Mouse (Mus musculus) midbrain, embryonic 15.5 days (tissue): ENCODE measurements around the gene Krtap4-2. TPM values are rescaled to one million over a fixed set of nuclear protein-coding genes. Genes with fewer than 3 reads are reported as not detected.
"Not testable (repeated sequence)": the region's sequence is repeated elsewhere in the genome, so short reads cannot be mapped to it uniquely, and the experiment has no call there.

Experiments used
- ATAC-seq: fragments of 200-750 bp; cut with Nextera tagmentation; replicated peaks from 2 replicates; pipeline ENCODE4 v1.8.0; 2017; ENCODE audit warnings: moderate TSS enrichment
- H3K27ac ChIP-seq: fragments of 300-500 bp; sonication (generic); 2 replicates; pipeline ENCODE4 v1.5.1; 2015; ENCODE audit warnings: mild to moderate bottlenecking, inconsistent platforms
- H3K27me3 ChIP-seq: fragments of 300-500 bp; sonication (generic); replicated peaks from 2 replicates; pipeline ENCODE4 v1.6.1; 2015; ENCODE audit warnings: inconsistent platforms
- H3K36me3 ChIP-seq: fragments of 300-500 bp; sonication (generic); replicated peaks from 2 replicates; pipeline ENCODE4 v1.6.1; 2015; ENCODE audit warnings: inconsistent platforms
- H3K4me1 ChIP-seq: fragments of 300-500 bp; sonication (generic); 2 replicates; pipeline ENCODE4 v1.6.1; 2015; ENCODE audit warnings: inconsistent platforms
- H3K4me2 ChIP-seq: fragments of 300-500 bp; sonication (generic); 2 replicates; pipeline ENCODE4 v1.6.1; 2015; ENCODE audit warnings: inconsistent platforms, mild to moderate bottlenecking, moderate library complexity
- H3K4me3 ChIP-seq: fragments of 300-500 bp; sonication (generic); 2 replicates; pipeline ENCODE4 v1.5.1; 2015; ENCODE audit warnings: mild to moderate bottlenecking, inconsistent platforms
- H3K9ac ChIP-seq: fragments of 300-500 bp; sonication (generic); 2 replicates; pipeline ENCODE4 v1.6.1; 2015; ENCODE audit warnings: mild to moderate bottlenecking, inconsistent platforms
- H3K9me3 ChIP-seq: fragments of 300-500 bp; sonication (generic); 2 replicates; pipeline ENCODE4 v1.6.1; 2016; ENCODE audit warnings: inconsistent platforms
- WGBS: fragments of 180-500 bp; shearing (Covaris S2); methylation state at CpG from one replicate; pipeline ENCODE4 v1.1.7; 2015; ENCODE audit warnings: mixed read lengths; 5-methylcytosine and 5-hydroxymethylcytosine counted together
- polyA plus RNA-seq: library from polyadenylated mRNA; unstranded; fragments of >200 nt; fragmentation: Nextera tagmentation; extraction: Ambion mirVana; gene quantifications from 2 replicates; pipeline ENCODE4 v1.2.1, GENCODE M21; 2015

The Krtap4-2 gene
- not detected in 2 replicates for polyA plus RNA-seq

DNA sequence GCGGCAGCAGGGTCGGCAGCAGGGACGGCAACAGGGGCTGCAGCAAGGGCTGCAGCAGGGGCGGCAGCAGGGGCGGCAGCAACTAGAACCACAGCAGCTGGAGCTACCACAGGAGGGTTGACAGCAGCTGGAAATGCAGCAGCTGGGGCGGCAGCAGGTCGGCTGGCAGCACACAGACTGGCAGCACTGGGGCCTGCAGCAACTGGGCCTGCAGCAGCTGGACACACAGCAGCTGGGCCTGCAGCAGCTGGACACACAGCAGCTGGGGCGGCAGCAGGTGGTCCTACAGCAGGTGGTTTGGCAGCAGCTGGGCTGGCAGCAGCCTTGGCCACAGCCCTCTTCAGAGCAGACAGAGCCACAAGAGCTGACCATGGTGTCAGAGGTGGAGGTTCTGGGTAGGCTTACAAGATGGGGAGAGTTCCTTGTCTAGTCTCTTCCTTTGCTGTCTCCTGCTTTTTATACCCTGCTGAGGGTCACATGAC lies at the start of gene Krtap4-2:
Gene Krtap4-2 (minus strand): TSS at position 432 of the 482 bp plus-strand sequence.
- 0 out of 2 replicates have a peak, but pooled peaks cover 5% of the 10 kb centered on the region for H3K4me1 ChIP-seq
- no peaks in the 10 kb centered on the region for H3K27me3 ChIP-seq
- 42% methylated on average over 8 of the region's 8 CpGs for WGBS
- H3K27ac ChIP-seq = no peak within 1 kb of the TSS
- no peaks in the 10 kb centered on the region for H3K36me3 ChIP-seq
- no peak within 1 kb of the TSS for H3K4me3 ChIP-seq
- no peak within 1 kb of the TSS for H3K9ac ChIP-seq
- no peak within 1 kb of the TSS for H3K4me2 ChIP-seq
- ATAC-seq = no peak
- H3K9me3 ChIP-seq = no peaks in the 10 kb centered on the region

DNA sequence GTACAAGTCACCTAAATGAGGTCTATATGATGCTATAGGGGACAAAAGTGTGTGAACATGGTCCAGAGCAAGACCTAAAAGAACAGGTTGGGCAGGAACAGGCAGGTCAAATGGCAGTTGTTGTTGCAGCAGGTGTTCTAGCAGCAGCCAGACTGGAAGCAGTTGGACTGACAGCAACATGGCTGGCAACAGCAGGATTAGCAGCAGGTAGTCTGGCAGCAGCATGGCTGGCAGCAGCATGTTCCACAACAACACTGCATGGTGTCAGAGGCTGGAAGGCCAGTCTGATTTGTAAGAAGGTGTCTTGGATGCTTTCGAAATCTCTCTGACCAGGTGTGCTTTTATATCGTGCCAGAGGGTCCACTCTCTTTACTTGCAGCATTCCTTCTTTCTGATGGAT lies 48.6 kb upstream of the Krtap4-2 start:
- H3K4me1 ChIP-seq = no peaks in the 10 kb centered on the region
- H3K27ac ChIP-seq = no peak overlapping the region
- H3K4me3 ChIP-seq = no peak overlapping the region
- ATAC-seq = no peak
- no peaks in the 10 kb centered on the region for H3K27me3 ChIP-seq
- no peak overlapping the region for H3K9ac ChIP-seq
- no peak overlapping the region for H3K4me2 ChIP-seq
- WGBS = 95% methylated on average over 2 of the region's 2 CpGs
- H3K9me3 ChIP-seq = no peaks in the 10 kb centered on the region
- H3K36me3 ChIP-seq = no peaks in the 10 kb centered on the region

DNA sequence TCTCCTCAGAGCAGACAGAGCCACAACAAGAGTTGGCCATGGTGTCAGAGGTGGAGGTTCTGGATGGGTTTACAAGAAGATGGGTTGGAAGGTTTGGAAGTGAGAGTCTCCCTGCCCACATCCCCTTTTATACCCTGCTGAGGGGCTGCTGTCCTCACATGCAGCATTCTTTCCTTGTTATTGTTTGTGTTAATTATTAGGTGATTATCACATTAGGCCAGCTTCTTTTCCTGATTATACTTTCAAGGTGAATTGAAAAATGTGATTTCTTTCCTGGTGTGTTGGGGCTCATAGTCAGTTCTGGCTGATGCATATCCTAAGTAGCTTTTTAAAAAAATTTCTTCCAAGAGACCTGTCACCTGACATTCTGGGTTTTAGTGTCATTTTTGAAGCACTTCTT lies 31.0 kb upstream of the Krtap4-2 start, which contains the start of gene Krtap4-6:
Gene Krtap4-6 (minus strand): TSS at position 101 of the 400 bp plus-strand sequence.
- Histone ChIP-seq H3K36me3 (no peaks in the 10 kb centered on the region), H3K4me2 (no peak within 1 kb of the TSS), H3K9me3 (no peaks in the 10 kb centered on the region), H3K4me1 (no peaks in the 10 kb centered on the region), H3K27me3 (no peaks in the 10 kb centered on the region), H3K27ac (no peak within 1 kb of the TSS), H3K9ac (no peak within 1 kb of the TSS), H3K4me3 (no peak within 1 kb of the TSS)
- no peak for ATAC-seq

DNA sequence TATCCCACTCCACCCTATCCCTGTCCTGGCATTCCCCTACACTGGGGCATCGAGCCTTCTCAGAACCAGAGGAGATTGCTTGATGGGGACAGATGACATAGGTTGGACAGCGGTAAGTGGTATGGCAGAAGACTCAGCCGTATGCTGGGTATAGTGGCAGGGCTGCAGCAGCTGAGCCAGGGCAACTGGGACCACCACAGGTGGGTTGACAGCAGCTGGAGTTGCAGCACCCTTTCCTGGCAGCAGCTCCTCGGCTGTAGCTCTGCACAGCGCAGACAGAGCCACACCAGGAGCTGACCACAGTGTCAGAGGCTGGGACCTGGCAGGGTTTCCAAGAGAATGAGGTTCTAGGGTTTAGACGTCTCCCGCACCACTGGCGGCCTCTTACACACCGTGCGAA lies 27.9 kb upstream of the Krtap4-2 start:
- no peak overlapping the region for H3K9ac ChIP-seq
- no peaks in the 10 kb centered on the region for H3K4me1 ChIP-seq
- no peak overlapping the region for H3K4me2 ChIP-seq
- no peaks in the 10 kb centered on the region for H3K27me3 ChIP-seq
- no peak overlapping the region for H3K27ac ChIP-seq
- H3K36me3 ChIP-seq = no peaks in the 10 kb centered on the region
- no peak for ATAC-seq
- no peaks in the 10 kb centered on the region for H3K9me3 ChIP-seq
- 88% methylated on average over 10 of the region's 10 CpGs for WGBS
- H3K4me3 ChIP-seq = no peak overlapping the region

DNA sequence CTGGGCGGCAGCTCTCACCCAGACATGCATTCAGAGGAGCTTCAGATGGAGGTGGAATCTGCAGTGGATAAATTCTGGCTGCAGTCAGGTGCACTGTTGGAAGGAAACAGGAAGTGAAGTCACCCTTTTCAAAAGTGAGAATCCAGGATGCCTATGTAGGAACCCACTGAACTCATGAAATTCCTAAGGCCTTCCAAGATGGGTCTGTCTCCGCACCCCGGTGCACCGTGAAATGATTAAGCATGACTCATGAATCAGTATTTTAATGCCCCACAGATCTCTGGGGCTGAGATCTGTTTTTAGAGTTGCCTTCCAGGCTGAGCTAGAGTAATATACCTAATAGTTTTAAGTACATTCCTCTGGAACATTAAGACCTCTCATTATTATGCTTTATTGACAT lies 24.4 kb upstream of the Krtap4-2 start:
- WGBS = 89% methylated on average over 4 of the region's 4 CpGs
- Histone ChIP-seq H3K27me3 (no peaks in the 10 kb centered on the region), H3K4me2 (no peak overlapping the region), H3K9me3 (no peaks in the 10 kb centered on the region), H3K4me3 (no peak overlapping the region), H3K9ac (no peak overlapping the region), H3K27ac (no peak overlapping the region), H3K4me1 (no peaks in the 10 kb centered on the region), H3K36me3 (no peaks in the 10 kb centered on the region)
- ATAC-seq = no peak

DNA sequence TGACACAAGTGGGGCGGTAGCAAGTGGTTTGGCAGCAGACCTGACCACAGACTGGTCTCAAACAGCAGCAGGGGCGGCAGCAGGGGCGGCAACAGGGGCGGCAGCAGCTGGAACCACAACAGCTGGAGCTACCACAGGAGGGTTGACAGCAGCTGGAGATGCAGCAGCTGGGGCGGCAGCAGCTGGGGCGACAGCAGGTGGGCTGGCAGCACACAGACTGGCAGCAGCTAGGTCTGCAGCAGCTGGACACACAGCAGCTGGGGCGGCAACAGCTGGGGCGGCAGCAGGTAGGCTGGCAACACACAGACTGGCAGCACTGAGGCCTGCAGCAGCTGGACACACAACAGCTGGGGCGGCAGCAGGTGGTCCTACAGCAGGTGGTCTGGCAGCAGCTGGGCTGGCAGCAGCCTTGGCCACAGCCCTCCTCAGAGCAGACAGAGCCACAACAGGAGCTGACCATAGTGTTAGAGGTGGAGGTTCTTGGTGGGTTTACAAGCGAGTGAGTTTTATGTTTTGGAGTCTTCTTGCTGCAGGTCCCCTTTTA lies 23.7 kb upstream of the Krtap4-2 start, which contains the start of gene Gm11563:
Gene Gm11563 (minus strand): TSS at position 494 of the 544 bp plus-strand sequence.
- not testable (repeated sequence) for H3K4me2 ChIP-seq, H3K9me3 ChIP-seq, H3K4me3 ChIP-seq, ATAC-seq, H3K27me3 ChIP-seq, H3K9ac ChIP-seq, H3K36me3 ChIP-seq, H3K27ac ChIP-seq, H3K4me1 ChIP-seq
- 68% methylated on average over 10 of the region's 10 CpGs for WGBS

DNA sequence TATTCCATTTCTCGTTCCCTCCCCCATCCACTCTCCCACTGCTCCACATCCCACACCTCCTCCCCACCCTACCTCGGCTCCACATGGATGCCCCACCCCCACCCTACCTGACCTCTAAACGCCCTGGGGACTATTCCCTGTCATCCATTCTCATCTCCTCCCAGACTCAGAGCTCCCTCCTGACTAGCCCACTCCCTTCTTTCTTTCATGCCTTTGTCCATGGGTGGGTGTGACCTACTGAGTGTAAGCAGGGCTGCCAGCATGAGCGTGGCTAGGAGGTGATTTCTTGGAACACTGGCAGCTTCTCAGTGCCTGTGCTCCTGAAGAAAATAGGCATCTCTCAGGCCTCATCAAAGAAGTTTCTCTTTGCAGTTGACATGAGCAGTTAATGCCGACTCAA lies 22.2 kb upstream of the Krtap4-2 start:
- ATAC-seq = no peak
- Histone ChIP-seq H3K27me3 (no peaks in the 10 kb centered on the region), H3K4me1 (no peaks in the 10 kb centered on the region), H3K36me3 (no peaks in the 10 kb centered on the region), H3K4me3 (no peak overlapping the region), H3K9ac (no peak overlapping the region), H3K27ac (no peak overlapping the region), H3K4me2 (no peak overlapping the region), H3K9me3 (no peaks in the 10 kb centered on the region)
- 55% methylated on average over 5 of the region's 5 CpGs for WGBS

DNA sequence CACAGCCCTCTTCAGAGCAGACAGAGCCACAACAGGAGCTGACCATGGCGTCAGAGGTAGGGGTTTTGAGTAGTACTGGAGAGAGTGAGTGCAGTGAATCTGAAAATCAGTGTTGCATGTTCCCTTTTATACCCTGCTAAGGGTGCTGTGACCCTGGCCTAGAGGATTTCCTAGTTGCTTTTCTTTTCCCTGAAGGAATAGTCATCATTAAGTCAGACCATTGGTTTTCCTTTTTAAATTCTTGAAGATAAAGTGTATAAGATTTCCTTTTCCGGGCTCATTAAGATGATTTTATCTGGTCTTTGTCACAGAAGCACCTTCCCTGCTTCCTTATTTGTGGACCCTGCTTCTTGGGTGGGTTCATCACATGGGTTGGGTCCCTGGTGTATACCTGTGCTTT lies 15.3 kb upstream of the Krtap4-2 start, which contains the start of gene Gm11555:
Gene Gm11555 (minus strand): TSS at position 101 of the 400 bp plus-strand sequence.
- no peaks in the 10 kb centered on the region for H3K36me3 ChIP-seq
- no peaks in the 10 kb centered on the region for H3K9me3 ChIP-seq
- H3K4me3 ChIP-seq = no peak within 1 kb of the TSS
- no peaks in the 10 kb centered on the region for H3K27me3 ChIP-seq
- H3K4me2 ChIP-seq = no peak within 1 kb of the TSS
- H3K27ac ChIP-seq = no peak within 1 kb of the TSS
- no peak within 1 kb of the TSS for H3K9ac ChIP-seq
- 81% methylated on average over 2 of the region's 2 CpGs for WGBS
- ATAC-seq = no peak
- no peaks in the 10 kb centered on the region for H3K4me1 ChIP-seq

DNA sequence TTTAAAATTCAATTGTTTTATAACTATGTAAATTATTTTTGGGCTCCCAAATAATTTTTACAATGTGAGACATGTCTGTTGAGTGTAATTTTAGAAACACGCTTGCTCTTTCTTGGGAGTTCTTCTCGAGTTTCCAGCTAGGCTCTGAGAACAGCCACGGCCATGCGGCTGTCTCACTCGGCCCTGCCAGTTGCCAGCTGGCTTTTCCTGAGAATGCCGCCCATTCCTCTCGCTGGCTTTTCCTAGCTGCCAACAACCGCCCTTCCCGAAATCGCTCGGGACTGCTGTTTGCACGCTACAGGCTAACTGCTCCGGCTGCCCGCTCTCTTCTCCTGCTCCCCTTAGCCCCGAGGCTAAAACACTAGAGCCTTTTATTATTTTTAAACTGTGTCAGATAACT lies 11.6 kb upstream of the Krtap4-2 start:
- ATAC-seq = no peak
- WGBS = 91% methylated on average over 15 of the region's 15 CpGs

DNA sequence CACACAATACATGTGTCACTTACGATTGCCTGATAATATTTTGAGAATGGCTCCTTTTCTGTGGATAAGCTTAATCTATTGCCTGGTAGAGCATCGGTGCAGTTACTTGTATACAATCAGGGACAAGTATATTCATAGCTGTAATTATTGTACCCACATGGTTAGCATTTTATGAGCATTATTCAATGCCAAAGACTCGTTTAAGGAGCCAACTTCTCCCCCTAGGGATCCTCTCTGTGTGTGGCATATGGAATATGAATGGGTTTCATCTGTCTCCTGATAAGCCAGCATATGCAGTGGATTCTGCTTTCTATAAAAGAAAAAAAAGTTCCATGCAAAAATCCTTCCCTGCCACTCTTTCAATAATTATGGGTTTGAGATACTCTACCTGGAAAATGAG lies 9.5 kb upstream of the Krtap4-2 start:
- no peaks in the 10 kb centered on the region for H3K36me3 ChIP-seq
- no peak overlapping the region for H3K4me3 ChIP-seq

More for the DNA sequence above, 11.6 kb upstream of the Krtap4-2 start:
- Histone ChIP-seq H3K4me3 (no peak overlapping the region), H3K4me2 (no peak overlapping the region), H3K9me3 (no peaks in the 10 kb centered on the region), H3K9ac (no peak overlapping the region), H3K4me1 (no peaks in the 10 kb centered on the region), H3K27ac (no peak overlapping the region), H3K36me3 (no peaks in the 10 kb centered on the region), H3K27me3 (no peaks in the 10 kb centered on the region)

DNA sequence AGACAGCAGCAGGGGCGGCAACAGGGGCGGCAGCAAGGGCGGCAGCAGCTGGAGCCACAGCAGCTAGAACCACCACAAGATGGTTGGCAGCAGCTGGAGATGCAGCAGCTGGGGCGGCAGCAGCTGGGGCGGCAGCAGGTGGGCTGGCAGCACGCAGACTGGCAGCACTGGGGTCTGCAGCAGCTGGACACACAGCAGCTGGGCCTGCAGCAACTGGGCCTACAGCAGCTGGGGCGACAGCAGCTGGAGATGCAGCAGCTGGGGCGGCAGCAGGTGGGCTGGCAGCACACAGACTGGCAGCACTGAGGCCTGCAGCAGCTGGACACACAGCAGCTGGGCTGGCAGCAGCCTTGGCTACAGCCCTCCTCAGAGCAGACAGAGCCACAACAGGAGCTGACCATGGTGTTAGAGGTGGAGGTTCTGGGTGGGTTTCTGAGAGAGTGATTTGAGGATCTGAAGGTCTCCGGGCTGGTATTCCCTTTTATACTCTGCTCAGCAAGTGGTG lies 8.8 kb upstream of the Krtap4-2 start, which contains the start of gene Krtap4-7:
Gene Krtap4-7 (minus strand): TSS at position 455 of the 505 bp plus-strand sequence.
- not testable (repeated sequence) for ATAC-seq, H3K4me2 ChIP-seq
- 89% methylated on average over 9 of the region's 9 CpGs for WGBS

More for the DNA sequence above, 9.5 kb upstream of the Krtap4-2 start:
- 70% methylated on average over 3 of the region's 3 CpGs for WGBS
- H3K9ac ChIP-seq = no peak overlapping the region
- H3K27me3 ChIP-seq = no peaks in the 10 kb centered on the region
- no peak overlapping the region for H3K4me2 ChIP-seq
- no peak for ATAC-seq
- H3K27ac ChIP-seq = no peak overlapping the region
- no peaks in the 10 kb centered on the region for H3K4me1 ChIP-seq
- H3K9me3 ChIP-seq = no peaks in the 10 kb centered on the region

DNA sequence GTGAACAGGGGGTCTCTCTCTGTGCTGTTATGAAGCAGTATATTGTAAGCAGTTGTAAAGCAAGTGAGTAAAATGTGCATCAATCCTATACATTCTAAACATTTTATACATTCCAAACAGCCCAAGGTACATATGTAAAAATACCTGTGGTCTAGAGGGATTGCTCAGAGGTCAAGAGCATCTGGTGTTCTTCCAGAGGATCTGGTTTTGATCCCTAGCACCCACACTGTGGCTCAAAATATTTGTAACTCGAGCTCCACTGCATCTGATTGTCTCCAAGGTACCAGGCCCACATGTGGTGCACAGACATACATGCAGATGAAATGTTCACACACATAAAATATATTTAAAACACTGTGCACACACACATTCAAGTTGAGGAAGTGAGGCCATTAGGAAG lies 6.0 kb upstream of the Krtap4-2 start:
- H3K27ac ChIP-seq = no peak overlapping the region
- WGBS = 55% methylated on average over 1 of the region's 1 CpGs
- no peaks in the 10 kb centered on the region for H3K4me1 ChIP-seq
- no peak overlapping the region for H3K9ac ChIP-seq
- no peaks in the 10 kb centered on the region for H3K27me3 ChIP-seq
- no peak overlapping the region for H3K4me3 ChIP-seq
- H3K9me3 ChIP-seq = no peaks in the 10 kb centered on the region
- no peaks in the 10 kb centered on the region for H3K36me3 ChIP-seq
- no peak for ATAC-seq
- no peak overlapping the region for H3K4me2 ChIP-seq

More for the DNA sequence above, 8.8 kb upstream of the Krtap4-2 start, which contains the start of gene Krtap4-7:
- H3K36me3 ChIP-seq, H3K27me3 ChIP-seq, H3K9ac ChIP-seq, H3K27ac ChIP-seq, H3K4me3 ChIP-seq, H3K9me3 ChIP-seq, H3K4me1 ChIP-seq: not testable (repeated sequence)

DNA sequence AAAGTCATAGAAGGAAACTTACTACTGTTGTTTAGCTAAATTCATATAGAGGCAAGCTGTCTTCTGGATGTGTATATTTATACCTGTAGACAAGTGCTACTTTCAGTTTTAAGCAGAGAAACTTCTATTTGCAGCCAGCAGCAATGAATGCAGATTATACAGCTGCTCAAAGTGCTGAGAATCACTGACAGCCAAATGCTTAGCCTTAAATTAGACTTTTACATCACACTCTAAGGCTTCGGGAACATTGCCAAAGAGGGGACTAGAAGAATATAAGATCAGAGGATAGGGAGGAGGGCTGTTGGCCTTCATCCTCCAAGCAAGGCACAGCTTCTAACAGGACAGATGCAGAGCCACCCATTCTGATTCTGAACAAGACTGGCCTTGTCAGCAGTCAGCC lies 2.2 kb upstream of the Krtap4-2 start:
- no peaks in the 10 kb centered on the region for H3K9me3 ChIP-seq
- H3K4me2 ChIP-seq = no peak overlapping the region
- ATAC-seq = no peak
- 73% methylated on average over 1 of the region's 1 CpGs for WGBS
- H3K4me3 ChIP-seq = no peak overlapping the region
- H3K9ac ChIP-seq = no peak overlapping the region
- no peaks in the 10 kb centered on the region for H3K27me3 ChIP-seq
- H3K4me1 ChIP-seq = 0 out of 2 replicates have a peak, but pooled peaks cover 5% of the 10 kb centered on the region
- no peak overlapping the region for H3K27ac ChIP-seq
- no peaks in the 10 kb centered on the region for H3K36me3 ChIP-seq
